Mouse (Mus musculus) cerebral cortex, adult 2 months (tissue): ENCODE results near the gene Avil.

Experiments used
- WGBS: fragments of 180-500 bp; shearing (Covaris S2); methylation state at CpG from one replicate; pipeline ENCODE4 v1.1.7; 2018; 5-methylcytosine and 5-hydroxymethylcytosine counted together

The Avil gene

GRCm38 (mm10) chr10:126980933-126981530 is 19.5 kb upstream of the Avil start:
- WGBS: 6% methylated on average over 11 of the region's 11 CpGs

- 31% methylated on average over 3 of the region's 3 CpGs for WGBS
Measured at GRCm38 (mm10) chr10:126981746-126982145, 18.8 kb upstream of the Avil start.

- 9% methylated on average over 14 of the region's 14 CpGs for WGBS
Measured at GRCm38 (mm10) chr10:126983193-126983725, 17.2 kb upstream of the Avil start.

DNA sequence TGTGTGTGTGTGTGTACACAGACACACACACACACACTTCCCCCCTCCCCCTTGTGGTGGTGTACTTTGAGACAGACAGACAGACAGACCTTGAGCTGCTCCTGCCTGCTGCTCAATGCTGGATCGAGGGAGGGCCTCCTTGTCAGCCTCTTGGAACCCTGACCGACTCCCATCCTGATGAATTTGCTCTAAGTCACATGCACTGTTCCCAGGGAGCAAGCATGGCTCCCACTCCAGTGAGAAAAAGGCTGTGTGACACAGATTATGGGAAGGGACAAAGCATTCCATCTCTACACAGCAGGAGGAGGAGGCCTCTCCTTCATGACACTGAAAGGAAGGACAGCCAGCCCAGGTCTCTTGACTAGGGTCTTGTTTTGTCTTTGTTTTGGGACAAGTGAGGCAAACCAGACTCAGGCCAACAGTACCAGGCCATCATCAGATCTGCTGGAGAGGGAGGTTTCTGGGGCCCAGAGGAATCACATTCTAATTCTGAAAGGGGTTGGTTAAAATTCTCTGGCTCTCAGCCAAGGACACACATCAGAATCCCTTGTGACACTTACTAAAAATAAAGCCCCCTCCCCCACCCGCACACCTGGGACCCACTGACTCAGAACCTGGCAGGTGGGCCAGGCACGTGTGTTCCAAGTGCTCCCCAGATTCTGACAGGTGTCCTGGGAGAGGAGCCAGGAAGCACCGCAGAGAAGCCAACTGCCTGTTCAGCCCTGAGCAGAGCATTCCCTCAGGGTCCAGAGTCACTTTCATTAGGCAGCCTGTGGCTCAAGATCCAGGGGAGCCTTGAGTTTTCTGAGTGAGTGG is 16.1 kb upstream of the Avil start:
- 6% methylated on average over 5 of the region's 5 CpGs for WGBS

DNA sequence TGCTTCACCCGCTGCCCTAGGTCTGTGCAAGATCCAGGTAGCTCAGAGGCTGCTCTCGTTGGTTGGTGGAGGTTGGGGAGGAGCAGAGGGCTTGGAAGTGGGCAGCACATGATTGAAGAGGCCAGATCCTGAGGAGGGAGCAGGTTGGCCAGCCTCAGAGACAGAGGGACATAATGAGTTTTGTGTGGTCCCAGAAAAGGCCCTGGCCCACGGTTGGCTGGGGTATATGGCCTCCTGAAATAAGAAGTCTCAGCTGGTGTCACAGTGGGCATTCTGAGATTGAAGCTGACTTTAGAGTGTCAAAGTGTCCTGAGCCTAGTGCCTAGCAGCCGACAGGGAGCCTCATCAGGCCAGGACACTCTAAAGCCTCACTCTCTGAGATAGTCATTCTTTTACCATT is 15.4 kb upstream of the Avil start:
- WGBS: 47% methylated on average over 4 of the region's 4 CpGs

DNA sequence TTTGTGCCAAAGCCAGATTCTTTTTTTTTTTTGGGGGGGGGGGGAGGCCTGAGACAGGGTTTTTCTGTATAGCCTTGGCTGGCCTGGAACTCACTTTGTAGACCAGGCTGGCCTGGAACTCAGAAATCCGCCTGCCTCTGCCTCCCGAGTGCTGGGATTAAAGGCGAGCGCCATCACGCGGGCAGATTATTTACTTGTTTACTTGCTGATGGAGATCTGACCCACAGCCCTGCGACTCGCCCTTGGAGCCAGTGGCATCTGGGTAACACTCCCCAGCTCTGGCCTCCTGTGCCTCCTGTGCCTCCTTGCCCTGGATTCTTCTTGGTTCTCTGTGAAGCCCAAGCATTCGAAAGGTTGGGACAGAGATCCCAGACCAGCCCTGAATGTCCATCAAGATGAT is 14.9 kb upstream of the Avil start:
- 83% methylated on average over 9 of the region's 9 CpGs for WGBS

DNA sequence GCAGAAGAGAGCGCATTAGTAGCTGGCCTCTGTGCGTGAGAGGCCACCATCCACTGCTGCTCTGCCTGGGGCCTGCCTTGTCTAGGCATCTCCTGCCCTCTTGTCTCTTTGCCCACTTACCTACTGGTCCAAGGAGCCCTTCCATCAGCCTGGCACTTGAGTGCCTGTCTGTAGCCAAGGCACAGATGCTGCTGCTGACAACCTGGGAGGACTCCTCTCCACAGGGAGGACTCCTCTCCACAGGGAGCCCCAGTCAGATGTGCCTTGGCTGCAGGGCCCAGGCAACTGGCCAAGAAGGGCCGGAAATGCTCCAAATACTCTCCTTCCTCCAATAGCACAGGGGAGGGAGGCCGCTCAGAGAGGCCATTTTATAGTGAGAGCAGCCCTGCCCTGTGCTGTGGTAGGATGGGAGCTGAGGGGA is 14.0 kb upstream of the Avil start:
- 18% methylated on average over 4 of the region's 4 CpGs for WGBS

GRCm38 (mm10) chr10:126987183-126988118 is 13.1 kb upstream of the Avil start:
- WGBS: 42% methylated on average over 8 of the region's 8 CpGs

GRCm38 (mm10) chr10:126988513-126989165 is 11.9 kb upstream of the Avil start:
- WGBS: 56% methylated on average over 5 of the region's 5 CpGs

DNA sequence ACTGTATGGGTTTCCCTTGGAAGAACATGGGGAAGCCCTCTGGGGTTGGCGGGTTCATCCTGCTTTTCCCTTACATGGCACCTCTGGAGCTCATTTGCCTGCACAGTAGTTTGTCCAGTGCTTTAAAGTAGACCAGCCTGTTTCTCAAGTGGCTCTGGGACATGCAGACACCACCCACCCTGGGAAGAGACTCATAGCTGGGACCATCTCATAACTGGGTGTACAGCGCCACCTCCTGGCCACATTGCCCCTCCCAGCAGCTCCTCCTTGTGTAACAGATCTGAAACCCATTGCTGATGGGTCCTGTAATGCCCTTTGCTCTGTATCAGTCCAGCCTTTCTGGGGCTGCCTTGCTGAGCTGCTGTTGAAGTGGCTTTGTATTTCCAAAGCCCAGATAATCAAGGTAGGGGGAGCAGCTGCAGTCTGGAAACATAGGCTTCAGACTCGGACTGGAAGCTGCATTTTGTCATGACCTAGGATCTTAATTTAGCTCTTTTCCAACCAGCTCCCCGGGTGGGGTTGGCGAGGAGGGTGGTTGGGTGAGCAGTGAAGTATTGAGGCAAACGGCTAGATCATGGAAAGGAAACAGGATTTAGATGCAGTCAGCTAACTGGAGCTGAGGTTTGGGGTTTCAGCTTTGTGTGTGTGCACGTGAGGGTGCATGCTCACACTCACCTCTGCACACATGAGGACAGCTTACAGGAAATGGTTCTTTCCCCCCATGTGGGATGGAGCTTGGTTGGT is 10.0 kb upstream of the Avil start:
- WGBS: 24% methylated on average over 7 of the region's 7 CpGs

DNA sequence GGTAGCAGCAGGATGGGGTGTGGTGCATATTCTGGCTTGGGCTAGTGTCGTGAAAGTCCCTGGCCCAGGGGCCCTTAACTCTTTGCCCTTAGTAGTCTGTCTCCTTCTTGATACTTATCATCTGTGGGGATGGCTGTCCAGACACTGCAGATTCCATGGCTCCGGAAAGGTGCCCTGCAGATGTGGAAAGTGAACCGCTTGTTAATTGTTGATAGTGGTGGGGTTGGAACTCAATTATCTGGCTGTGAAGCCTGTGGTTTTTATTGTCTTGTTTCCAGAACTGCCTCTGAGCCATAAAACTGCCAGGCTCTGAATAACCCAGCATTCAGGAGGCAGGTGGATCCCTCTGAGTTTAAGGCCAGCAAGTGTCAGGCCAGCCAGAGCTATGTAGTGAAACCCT is 8.8 kb upstream of the Avil start:
- 52% methylated on average over 3 of the region's 3 CpGs for WGBS

DNA sequence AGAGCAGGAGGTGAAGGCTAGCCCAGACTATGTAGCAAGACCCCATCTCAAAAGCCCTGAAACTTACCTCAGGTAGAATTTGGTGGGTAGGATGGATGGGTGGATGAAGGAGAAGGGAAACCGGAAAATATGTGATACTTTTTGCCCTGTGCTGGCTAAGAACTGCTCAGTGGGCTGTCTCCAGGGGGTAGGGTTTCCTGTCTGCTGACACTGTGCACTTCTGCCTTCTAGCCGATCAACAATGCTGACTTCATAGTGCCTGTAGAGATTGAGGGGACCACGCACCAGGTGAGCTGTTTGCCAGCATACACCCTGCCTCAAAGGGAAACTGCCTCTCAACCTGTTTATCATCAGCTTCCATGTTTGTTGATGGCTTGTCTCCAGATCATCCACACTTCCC is 6.9 kb upstream of the Avil start:
- WGBS: 74% methylated on average over 3 of the region's 3 CpGs

GRCm38 (mm10) chr10:126997340-126998113 is 3.0 kb upstream of the Avil start:
- WGBS: 52% methylated on average over 13 of the region's 13 CpGs

GRCm38 (mm10) chr10:127001297-127001696 is 788 bp downstream of the Avil start:
- WGBS: 81% methylated on average over 9 of the region's 9 CpGs

GRCm38 (mm10) chr10:127002056-127002455 is 1.5 kb downstream of the Avil start:
- 67% methylated on average over 1 of the region's 1 CpGs for WGBS

- 89% methylated on average over 5 of the region's 5 CpGs for WGBS
Measured at GRCm38 (mm10) chr10:127002765-127003164, 2.3 kb downstream of the Avil start.

DNA sequence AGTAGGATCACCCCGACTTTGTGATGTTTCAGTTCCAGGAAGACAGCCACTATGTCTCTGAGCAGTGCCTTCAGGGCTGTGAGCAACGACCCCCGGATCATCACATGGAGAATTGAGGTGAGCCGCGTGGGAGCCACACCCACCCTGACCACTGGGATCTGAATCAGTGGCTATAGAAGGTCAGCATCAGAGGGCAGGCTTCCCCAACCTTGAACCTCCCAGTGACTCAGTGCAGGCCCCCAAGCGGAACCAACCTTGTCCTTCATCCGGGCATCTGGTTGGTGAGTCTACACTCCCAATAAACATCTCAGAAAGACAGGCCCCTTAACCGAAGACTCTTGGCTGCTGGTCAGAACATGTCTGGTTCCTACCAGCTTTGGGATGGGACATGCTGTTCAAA is 2.8 kb downstream of the Avil start:
- 87% methylated on average over 8 of the region's 8 CpGs for WGBS

DNA sequence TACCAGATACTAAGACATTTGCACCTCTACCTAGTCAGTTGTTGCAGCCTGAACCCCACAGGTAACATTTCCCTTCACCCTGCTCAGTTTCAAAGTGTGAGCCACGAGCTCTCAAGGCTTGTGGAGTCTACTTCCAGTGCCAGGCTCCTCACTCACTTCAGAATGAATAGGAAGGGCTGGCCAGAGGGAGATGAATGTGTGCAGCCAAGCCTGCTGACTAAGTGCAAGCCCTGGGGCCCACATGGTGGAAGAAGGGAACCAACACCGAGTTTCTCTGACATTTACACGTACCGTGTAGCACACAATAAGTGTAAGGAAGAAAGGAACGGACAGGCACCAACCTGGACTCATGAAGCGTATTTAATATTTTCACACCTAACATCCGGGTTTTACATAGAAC is 3.3 kb downstream of the Avil start:
- WGBS: 72% methylated on average over 7 of the region's 7 CpGs

- WGBS: 69% methylated on average over 5 of the region's 5 CpGs
Measured at GRCm38 (mm10) chr10:127016488-127016887, 16.0 kb downstream of the Avil start.

DNA sequence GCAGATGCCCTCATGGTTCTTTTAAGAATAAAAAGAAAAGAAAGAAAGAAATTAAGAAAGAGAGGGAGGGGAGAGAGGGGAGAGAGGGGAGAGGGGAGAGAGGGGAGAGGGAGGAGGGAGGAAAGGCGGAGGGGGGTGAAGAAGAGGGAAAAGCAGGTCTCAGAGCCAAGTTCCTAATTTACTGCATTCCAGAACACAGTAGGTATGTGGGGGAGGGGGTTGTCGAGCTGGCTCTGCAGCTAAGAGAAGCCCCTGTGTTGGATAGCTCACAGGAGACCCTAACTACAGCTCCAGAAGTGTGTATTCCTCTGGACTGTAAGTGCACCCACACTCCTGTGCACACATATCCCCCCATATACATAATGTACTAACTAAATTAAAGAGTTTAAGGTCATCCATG is 16.6 kb downstream of the Avil start:
- WGBS: 36% methylated on average over 2 of the region's 2 CpGs
